Mouse (Mus musculus): ENCODE measurements at regions not wholly inside any gene's neighbourhood (a gene's known extent, or its start where the extent isn't known, plus 50 kb on each side); places are given as distances from the start of the nearest gene placed in this dataset.

DNA sequence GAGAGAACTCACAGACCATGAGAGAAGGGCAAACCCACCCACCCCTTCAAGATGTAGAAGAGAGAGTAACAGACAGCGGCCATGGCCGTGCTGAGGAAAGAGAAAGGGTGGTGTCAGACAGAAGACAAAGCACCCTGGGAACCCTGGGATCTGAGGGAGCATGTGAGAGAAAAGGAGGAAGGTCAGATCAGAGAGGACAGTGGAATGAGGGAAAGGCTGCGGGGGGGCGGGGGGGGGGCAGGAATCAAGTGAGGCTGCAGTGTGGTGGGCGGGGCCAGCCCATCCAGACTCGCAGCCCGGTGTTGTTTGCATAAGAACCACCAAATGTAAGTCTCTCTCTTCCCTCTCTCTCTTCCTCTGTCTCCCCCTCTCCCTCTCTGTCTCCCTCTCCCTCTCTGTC lies 367.4 kb downstream of the Lmx1a start:
- DNase-seq (ENCODE audit: low spot score): no peak
- ATAC-seq (ENCODE audit: low FRiP score, low read depth): no peak
- Histone ChIP-seq H3K9me3 (ENCODE audit: control insufficient read depth, low read length) (no peaks in the 10 kb centered on the region), H3K9ac (ENCODE audit: low read depth, low read length, severe bottlenecking) (no peak overlapping the region), H3K4me1 (ENCODE audit: control insufficient read depth, insufficient read depth, low read length) (no peaks in the 10 kb centered on the region), H3K27me3 (ENCODE audit: control insufficient read depth, insufficient read depth, low read length) (no peaks in the 10 kb centered on the region), H3K27ac (replicated peaks; ENCODE audit: low read depth, low read length) (no peak overlapping the region), H3K4me2 (replicated peaks; ENCODE audit: low read depth, low read length, severe bottlenecking) (no peak overlapping the region; the same call in 1 of the 2 replicates), H3K4me3 (replicated peaks; ENCODE audit: low read length) (no peak overlapping the region), H3K36me3 (ENCODE audit: control insufficient read depth, insufficient read depth, low read length) (no peaks in the 10 kb centered on the region)
- WGBS: 1% methylated on average over 6 of the region's 7 CpGs
- no peak for TF ChIP-seq POLR2A (IDR thresholded peaks at IDR 0.05; ENCODE audit: borderline replicate concordance, extremely low read depth, insufficient read depth, insufficient read length)

GRCm38 (mm10) chr1:168057479-168057878 lies 368.4 kb downstream of the Lmx1a start:
- 82% methylated on average over 9 of the region's 9 CpGs for WGBS
- ATAC-seq (ENCODE audit: low FRiP score, low read depth): no peak
- DNase-seq (ENCODE audit: low spot score): no peak

DNA sequence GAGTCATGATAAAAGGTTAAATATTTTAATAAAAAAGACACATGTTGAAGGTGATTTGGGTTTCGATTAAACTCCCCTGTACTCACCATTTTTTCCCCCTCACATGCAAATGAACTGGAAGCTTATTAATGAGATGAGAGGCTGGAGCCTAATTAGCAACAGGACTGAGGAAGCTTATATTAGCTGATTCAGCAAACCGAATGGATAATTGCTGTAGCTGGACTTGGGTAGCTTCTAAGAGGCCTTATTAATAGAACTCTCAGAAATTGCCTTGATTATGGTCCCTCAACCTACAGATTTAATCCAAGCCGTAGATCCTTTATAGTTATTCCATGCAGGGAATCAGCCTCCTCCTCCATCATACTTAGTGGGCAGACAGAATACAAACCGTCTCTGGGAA lies 369.7 kb downstream of the Lmx1a start:
- H3K9me3 ChIP-seq (ENCODE audit: control insufficient read depth, low read length): no peaks in the 10 kb centered on the region
- H3K36me3 ChIP-seq (ENCODE audit: control insufficient read depth, insufficient read depth, low read length): no peaks in the 10 kb centered on the region
- 54% methylated on average over 4 of the region's 4 CpGs for WGBS
- no peak overlapping the region for H3K27ac ChIP-seq (replicated peaks; ENCODE audit: low read depth, low read length)
- no peak overlapping the region for H3K9ac ChIP-seq (ENCODE audit: low read depth, low read length, severe bottlenecking)
- TF ChIP-seq POLR2A (IDR thresholded peaks at IDR 0.05; ENCODE audit: borderline replicate concordance, extremely low read depth, insufficient read depth, insufficient read length): no peak
- ATAC-seq (ENCODE audit: low FRiP score, low read depth) (no peak), DNase-seq (ENCODE audit: low spot score) (no peak)
- no peaks in the 10 kb centered on the region for H3K27me3 ChIP-seq (ENCODE audit: control insufficient read depth, insufficient read depth, low read length)
- H3K4me3 ChIP-seq (replicated peaks; ENCODE audit: low read length): no peak overlapping the region
- H3K4me2 ChIP-seq (replicated peaks; ENCODE audit: low read depth, low read length, severe bottlenecking): no peak overlapping the region
- H3K4me1 ChIP-seq (ENCODE audit: control insufficient read depth, insufficient read depth, low read length): no peaks in the 10 kb centered on the region

More at GRCm38 (mm10) chr1:168057479-168057878, 368.4 kb downstream of the Lmx1a start:
- no peak for TF ChIP-seq POLR2A (IDR thresholded peaks at IDR 0.05; ENCODE audit: borderline replicate concordance, extremely low read depth, insufficient read depth, insufficient read length)
- Histone ChIP-seq H3K36me3 (ENCODE audit: control insufficient read depth, insufficient read depth, low read length) (no peaks in the 10 kb centered on the region), H3K9me3 (ENCODE audit: control insufficient read depth, low read length) (no peaks in the 10 kb centered on the region), H3K27me3 (ENCODE audit: control insufficient read depth, insufficient read depth, low read length) (no peaks in the 10 kb centered on the region), H3K4me3 (replicated peaks; ENCODE audit: low read length) (no peak overlapping the region), H3K4me2 (replicated peaks; ENCODE audit: low read depth, low read length, severe bottlenecking) (no peak overlapping the region), H3K4me1 (ENCODE audit: control insufficient read depth, insufficient read depth, low read length) (no peaks in the 10 kb centered on the region), H3K9ac (ENCODE audit: low read depth, low read length, severe bottlenecking) (no peak overlapping the region), H3K27ac (replicated peaks; ENCODE audit: low read depth, low read length) (no peak overlapping the region)

DNA sequence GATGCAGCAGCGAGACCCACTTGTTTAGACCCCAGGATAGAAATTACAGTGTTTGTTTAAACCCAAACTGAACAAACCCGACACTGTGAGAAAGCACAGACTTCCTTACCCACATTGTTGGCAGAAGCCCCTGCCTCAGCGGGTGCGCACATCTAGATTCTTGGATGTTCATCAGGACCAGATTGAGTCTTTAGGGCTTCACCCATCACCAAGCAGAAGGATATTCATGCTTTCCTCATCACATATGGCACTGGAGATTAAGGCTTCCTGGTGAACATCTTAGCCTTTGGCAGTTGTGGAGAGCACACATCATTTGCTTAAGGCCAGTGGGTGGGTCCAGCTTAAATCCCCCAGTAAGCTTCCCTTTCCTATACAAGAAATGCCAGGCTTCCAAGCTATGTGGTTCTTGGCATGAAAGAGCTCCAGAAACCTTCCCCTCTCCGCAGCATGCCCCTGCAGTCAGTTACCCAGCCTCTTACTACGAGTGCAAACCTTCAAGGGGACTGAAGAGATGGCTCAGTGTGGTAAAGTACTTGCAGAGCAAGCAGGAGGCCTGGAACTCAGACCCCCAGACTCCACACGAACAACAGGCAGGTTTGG lies 367.9 kb downstream of the Pbx1 start:
- DNase-seq (ENCODE audit: low spot score) (no peak), ATAC-seq (ENCODE audit: low FRiP score, low read depth) (no peak)
- no peak for TF ChIP-seq POLR2A (IDR thresholded peaks at IDR 0.05; ENCODE audit: borderline replicate concordance, extremely low read depth, insufficient read depth, insufficient read length)
- Histone ChIP-seq H3K27ac (replicated peaks; ENCODE audit: low read depth, low read length) (no peak overlapping the region), H3K36me3 (ENCODE audit: control insufficient read depth, insufficient read depth, low read length) (no peaks in the 10 kb centered on the region), H3K4me2 (replicated peaks; ENCODE audit: low read depth, low read length, severe bottlenecking) (no peak overlapping the region), H3K27me3 (ENCODE audit: control insufficient read depth, insufficient read depth, low read length) (no peaks in the 10 kb centered on the region), H3K4me3 (replicated peaks; ENCODE audit: low read length) (no peak overlapping the region), H3K4me1 (ENCODE audit: control insufficient read depth, insufficient read depth, low read length) (no peaks in the 10 kb centered on the region), H3K9ac (ENCODE audit: low read depth, low read length, severe bottlenecking) (no peak overlapping the region), H3K9me3 (ENCODE audit: control insufficient read depth, low read length) (no peaks in the 10 kb centered on the region)
- 76% methylated on average over 7 of the region's 7 CpGs for WGBS

GRCm38 (mm10) chr1:168065598-168066041 lies 366.4 kb downstream of the Pbx1 start:
- WGBS: 54% methylated on average over 6 of the region's 6 CpGs
- no peak overlapping the region for H3K9ac ChIP-seq (ENCODE audit: low read depth, low read length, severe bottlenecking)
- no peak overlapping the region for H3K27ac ChIP-seq (replicated peaks; ENCODE audit: low read depth, low read length)
- no peak for ATAC-seq (ENCODE audit: low FRiP score, low read depth)
- H3K4me2 ChIP-seq (replicated peaks; ENCODE audit: low read depth, low read length, severe bottlenecking): no peak overlapping the region
- no peaks in the 10 kb centered on the region for H3K9me3 ChIP-seq (ENCODE audit: control insufficient read depth, low read length)
- no peaks in the 10 kb centered on the region for H3K4me1 ChIP-seq (ENCODE audit: control insufficient read depth, insufficient read depth, low read length)
- H3K27me3 ChIP-seq (ENCODE audit: control insufficient read depth, insufficient read depth, low read length): no peaks in the 10 kb centered on the region
- no peak for DNase-seq (ENCODE audit: low spot score)
- no peak for TF ChIP-seq POLR2A (IDR thresholded peaks at IDR 0.05; ENCODE audit: borderline replicate concordance, extremely low read depth, insufficient read depth, insufficient read length)
- H3K4me3 ChIP-seq (replicated peaks; ENCODE audit: low read length): no peak overlapping the region
- no peaks in the 10 kb centered on the region for H3K36me3 ChIP-seq (ENCODE audit: control insufficient read depth, insufficient read depth, low read length)

Data from limb, embryonic 14.5 days (tissue).